Mouse (Mus musculus) cerebellum, adult 18-20 months (tissue): ENCODE measurements around the gene Plekha8.

Experiments used
- DNase-seq, 2 experiments: peaks; one replicate each; pipeline ENCODE4 v3.0.0; 2021

Plekha8 gene

DNA sequence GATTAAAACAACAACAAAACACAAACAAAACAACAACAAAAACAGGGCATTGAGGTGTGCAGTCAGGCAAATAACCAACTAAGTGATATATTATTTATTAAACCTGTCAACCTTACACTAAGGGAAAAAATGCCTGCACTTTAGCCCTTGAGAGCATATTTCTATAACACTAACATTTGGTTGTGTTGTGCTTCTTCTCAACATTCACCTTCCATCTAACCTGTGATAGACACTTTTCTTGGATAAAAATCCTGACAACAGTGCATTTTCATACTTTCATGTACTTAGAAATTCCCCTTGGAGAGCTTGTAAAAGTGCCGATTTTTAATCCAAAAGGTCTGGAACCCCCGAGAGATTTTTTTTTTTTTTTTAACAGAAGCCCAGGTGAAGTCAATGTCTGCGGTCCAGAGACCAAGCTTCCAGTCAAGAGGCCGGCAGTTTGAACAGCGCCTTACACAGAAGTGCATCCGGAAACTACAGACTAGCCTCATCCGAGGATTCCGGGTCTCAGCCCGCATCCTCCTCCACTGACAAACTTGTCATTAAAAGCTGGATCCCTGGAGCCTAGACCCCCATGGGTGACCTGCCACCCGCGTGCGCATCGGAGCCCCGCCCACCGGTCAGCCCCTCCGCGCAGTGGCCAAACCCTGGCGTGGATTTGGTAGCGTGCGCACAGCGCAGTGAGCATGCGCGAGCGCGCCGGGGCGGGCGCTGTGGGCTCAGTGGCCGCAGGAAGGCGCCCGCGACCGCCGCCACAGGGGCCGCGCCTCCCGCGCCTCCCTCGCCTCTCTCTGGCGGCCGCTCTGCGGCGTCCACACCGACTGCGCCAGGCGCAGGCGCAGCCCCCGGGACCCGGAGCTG is at the start of gene Plekha8:
TSS of gene Plekha8 (plus strand) at position 643 of the 861 bp plus-strand sequence.
- peak; percentile 91 to 98 for DNase-seq

DNA sequence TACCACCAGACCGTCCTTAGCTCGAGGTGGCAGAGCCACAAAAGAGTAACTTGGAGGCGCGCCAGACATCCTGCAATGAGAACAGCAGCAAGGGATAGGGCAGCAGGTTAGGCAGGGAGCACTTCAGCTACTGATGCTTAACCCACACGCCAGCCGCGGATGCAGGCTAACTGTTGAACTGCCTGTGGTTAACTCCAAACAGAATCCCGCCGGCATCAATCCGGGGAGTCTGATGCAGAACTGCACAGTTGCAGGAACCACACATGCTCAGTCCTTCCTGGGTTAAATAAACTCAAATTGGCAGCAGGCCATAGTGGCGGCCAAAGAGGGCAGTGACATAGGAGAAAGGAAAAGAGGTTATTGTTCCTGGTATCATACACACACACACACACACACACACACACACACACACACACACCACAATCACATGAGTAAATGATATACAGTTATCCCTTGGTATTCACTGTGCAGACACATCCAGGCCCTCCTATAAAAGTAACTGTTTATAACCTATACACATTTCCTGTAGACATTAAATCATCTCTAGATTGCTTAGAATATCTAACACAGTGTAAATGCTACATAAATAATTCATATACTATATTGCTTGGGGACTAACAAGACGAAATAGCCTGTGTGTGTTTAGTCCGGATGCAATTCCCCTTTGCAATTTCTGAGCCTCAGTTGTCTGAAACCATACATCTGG is 46.4 kb upstream of the Plekha8 start:
- DNase-seq, result peak; percentile 78 to 79

DNA sequence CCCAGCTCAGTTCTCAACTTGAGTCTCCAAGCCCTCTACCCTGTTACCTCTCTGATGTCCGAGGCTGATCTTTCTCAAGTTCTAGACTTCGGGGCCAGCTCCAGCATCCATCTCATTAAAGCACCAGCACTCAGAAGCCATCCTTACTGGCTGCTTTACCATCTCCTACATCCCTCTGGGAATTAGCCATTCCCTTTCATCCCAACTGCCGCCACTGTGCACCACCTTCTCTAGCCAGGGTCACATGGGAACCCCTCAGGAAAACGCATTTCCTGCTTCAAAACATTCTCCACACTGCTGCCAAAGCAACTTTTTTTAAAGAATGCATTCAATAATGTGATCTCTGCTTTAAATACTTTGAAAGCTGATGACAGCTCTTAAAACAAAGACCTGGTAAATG is 45.6 kb upstream of the Plekha8 start:
- DNase-seq, result no peak

DNA sequence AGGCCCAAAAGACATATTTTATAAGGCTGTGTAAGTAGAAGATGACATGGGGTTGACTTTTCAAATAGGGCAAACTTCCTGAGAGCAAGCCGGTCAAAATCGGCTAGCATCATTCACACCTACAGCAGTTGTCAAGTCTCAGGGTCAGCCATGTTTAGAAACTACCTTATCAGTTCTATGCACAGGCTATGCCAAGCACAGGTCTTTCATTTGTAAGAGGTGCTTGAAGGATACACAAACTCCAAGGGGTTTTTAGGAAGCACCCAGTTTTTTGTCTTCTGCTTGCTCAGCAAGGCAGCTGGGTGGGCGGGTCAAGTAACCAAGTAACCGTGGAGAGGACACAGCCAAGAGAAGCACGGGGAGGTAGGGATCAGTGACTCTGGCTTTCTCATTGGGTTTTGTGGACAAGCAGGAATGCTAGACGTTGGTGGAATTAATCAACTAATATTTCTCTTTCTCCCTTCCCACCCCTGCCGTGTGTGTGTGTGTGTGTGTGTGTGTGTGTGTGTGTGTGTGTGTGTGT is 44.0 kb upstream of the Plekha8 start:
- DNase-seq, result no peak

DNA sequence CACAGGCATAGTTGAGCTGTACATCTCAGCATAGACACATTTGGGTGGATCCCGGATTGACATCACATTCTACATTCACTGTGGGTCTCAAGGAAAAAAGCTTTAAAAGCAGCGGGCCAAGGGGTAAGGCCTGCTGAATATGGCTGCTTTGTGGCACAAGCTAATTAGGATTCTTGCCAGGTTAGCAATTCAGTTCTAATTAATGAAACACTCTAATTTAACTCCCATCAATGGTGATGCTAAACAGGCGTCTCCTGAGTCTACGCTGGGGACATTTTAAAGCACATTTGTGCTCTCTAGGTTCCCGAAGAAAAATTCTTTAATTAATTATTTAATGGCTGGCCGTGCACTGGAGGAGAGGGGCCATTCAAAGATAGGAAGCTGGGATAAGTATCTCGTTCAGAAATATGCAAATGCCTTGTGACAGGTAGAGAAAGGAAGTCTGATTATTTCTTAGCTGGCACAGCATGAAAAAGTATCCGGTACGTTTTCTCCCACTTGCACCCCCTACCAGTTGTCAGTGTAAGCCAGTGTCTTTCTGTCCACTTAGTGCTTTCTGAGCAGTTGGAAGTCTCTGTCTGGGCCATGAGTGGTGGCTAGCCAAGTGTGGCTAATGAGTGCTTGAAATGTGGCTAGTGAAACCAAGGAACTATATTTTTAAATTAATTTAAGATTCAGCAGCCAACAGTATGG is 42.0 kb upstream of the Plekha8 start:
- DNase-seq, result peak in 1 of 2 experiments; percentile 32

DNA sequence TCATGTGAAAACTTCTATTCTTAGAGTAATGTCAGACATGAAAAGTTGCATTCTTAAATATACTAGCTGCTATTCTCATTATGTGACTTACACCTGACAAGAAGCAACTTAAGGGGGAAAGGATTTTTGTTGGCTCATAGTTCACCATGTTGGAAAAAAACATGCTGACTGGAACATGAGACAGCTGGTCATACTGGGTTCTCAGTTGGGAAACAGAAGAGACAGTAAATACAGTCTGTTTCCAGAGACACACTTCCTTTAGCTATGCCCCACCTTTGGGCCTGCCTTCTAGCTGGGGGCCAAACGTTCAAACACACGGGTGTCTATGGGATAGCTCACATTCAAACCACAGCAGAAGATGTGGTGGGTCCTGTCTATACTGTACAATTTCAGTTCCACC is 41.3 kb upstream of the Plekha8 start:
- peak; percentile 42 to 46 for DNase-seq

DNA sequence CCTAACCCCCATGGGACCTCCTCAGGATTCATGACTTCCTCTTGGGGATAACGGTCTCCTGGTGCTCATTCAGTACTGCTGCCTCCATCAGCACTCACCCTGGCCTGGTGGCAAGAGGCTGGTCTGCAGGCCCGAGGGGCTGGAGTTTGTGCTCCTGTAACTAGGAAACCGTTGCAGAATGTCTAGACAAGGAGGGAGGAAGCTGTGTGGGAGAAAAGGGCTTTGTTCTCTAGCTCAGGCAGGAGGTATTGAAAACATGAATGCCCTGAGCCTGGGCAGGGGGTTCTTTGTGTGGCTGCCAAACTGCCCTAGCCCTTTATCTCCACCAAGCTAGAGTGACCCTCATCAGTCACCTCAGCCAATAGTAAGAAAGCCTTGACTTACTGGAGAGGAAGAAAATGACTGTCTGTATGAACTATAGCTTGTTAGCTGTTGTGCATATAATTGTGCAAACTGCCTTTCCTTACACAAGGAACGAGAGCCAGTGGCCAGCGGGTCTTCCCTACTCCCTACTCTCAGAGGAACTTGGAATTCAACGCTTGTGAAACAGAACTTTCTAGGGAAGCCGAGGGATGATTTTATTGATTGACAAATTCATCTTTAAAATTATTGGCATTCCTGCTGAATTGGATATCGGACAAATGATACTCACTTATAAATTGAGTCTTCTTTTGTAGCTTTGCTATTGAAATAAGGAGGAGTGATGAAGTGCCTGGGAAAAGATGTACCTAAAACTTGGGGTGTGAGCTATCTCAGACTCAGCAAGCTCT is 40.4 kb upstream of the Plekha8 start:
- peak in 1 of 2 experiments; percentile 23 for DNase-seq

DNA sequence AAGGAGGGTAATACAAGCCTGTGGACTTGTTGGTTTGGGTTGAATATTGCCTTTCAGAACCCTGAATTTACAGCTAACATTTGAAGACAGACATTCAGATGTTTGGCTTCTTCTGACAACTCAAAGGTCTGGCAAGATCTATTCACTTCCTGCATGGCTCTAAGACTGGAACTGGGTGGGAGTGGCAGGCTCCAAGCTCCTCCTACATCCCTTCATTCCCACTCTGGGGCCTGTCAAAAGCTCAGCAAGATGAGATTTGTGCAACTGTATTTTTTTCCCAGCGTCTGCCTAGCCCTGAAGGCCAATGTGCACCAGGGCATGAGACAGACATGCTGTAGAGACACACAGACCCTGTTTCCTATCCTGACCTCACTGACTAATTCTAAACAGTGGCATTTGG is 39.1 kb upstream of the Plekha8 start:
- DNase-seq, result no peak

DNA sequence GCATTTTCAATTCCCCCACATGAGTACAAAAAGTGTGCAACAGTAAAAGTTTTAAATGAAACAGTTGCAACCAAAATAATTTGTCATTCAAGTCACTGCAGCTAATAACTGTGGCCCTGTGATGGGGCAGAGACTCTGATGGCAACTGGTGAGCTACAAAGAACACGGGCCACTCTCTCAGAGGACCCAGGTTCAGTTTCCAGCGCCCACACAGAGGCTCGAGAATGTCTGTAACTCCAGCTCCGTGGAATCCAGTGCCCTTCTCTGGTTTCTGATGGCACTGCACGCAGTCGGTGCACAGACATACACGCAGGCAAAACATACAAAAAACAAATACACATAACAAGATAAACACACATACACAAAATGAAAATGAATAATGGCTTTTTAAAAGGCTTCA is 37.2 kb upstream of the Plekha8 start:
- DNase-seq, result no peak

DNA sequence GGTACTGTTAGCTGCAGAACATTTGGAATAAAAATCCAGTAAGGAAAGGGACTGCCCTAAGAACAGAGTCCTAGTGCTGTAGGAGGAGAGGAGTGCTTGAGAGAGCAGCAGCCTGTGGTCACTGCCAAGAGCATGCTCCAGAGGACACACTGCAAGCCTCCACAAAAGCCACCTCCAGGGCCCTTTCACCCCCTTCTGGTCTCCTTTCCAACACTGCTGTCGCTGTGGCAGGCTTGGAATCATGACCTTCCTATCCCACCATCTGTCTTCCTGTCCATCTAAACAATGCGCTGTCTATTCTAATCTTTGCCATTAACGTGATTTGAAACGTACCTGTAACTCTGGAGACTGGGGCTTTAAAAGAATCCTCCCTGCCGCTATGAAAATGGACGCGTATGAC is 36.4 kb upstream of the Plekha8 start:
- peak; percentile 68 to 81 for DNase-seq

DNA sequence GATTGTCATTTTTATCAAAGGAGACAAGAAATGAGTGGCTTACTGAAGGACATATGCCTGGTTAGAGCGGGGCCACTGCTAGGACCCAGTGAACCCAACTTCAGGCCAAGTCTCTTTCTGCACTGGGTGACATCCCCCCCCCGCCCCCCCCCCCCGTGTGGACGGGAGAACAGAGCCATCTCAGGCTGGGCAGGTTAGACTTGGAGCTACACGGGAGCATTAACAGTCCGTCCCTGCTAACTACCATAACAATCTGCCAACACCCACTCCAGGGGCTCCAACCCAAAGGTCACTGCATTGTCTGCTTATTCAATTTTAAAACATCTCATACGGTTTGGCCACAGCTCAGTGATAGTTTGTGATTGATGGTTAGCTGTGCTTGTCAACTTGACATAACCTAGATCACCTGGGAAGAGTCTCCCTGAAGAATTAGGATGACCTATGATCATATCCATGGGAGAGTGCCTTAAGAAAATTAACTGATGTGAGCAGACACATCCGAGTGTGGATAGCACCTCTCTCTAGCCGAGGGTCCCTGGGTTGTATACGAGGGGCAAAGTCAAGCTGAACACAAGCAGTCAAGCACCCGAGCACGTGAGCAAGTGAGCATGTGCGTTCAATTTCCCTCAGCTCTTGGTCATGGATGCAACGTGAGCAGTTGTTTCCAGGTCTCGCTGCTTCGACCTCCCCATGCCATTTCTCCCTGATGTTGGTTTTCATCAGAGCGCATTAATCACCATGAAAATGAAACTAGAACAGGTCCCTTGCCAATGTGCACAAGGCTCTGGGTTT is 32.7 kb upstream of the Plekha8 start:
- DNase-seq, result no peak

DNA sequence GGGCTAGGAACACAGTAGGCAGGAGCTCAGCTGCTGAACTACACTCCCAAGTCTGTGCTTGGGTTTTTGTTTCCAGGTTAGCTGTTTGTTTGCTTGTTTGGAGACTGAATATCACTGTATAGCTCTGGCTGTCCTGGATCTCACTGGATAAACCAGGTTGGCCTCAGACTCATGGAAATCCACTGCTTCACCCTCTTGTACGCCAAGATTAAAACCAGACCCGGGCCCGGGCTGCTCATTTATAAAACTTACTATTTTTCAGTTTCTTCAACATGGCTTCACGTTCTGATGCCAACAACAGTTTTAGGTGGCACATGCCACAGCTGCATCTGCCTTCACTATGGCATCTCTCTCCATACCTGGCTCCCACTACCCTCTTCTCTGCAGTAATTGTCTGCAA is 31.4 kb upstream of the Plekha8 start:
- peak in 1 of 2 experiments; percentile 38 for DNase-seq

DNA sequence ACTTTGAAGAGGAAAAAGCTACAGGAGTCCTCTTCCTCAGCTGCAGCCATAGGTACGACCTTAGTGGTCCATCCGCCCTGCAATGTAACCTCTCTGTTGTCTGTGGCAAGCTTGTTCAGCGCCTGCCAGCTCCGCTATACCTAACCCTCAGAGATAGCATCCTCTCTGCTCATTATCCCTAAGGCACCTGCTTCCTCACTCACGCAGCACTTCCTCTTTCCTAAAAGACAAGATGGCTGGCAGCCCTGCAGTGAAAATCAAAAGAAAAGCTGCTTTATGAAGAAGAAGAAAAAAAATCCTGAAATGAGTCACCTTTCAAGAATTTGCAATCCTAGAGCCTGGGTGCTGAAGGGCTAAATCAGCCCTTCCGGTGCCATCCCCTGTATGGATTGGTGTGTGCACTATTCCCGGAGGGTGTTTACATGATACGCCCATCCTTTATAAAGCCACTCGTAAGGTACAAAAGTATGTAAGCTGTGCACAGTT is 30.4 kb upstream of the Plekha8 start:
- DNase-seq, result peak; percentile 37 to 53

DNA sequence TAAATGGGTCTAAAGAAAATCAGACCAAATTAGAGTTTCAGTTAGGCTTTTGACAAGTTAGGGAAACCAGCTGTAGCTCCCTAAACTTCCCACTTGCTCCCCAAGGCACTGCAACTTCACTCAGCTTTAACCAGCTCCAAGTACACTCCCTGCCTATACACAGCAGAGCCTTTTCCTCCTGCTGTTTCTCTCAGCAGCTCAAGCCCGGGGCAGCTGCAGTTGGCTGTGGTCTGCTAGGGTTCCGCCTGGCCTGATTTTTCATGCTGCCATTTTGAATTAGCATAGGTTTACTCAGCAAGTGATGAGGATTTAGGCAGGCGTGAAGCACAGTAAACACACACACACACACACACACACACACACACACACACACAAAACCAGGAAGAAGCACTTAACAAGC is 29.9 kb upstream of the Plekha8 start:
- DNase-seq, result peak; percentile 41 to 62

DNA sequence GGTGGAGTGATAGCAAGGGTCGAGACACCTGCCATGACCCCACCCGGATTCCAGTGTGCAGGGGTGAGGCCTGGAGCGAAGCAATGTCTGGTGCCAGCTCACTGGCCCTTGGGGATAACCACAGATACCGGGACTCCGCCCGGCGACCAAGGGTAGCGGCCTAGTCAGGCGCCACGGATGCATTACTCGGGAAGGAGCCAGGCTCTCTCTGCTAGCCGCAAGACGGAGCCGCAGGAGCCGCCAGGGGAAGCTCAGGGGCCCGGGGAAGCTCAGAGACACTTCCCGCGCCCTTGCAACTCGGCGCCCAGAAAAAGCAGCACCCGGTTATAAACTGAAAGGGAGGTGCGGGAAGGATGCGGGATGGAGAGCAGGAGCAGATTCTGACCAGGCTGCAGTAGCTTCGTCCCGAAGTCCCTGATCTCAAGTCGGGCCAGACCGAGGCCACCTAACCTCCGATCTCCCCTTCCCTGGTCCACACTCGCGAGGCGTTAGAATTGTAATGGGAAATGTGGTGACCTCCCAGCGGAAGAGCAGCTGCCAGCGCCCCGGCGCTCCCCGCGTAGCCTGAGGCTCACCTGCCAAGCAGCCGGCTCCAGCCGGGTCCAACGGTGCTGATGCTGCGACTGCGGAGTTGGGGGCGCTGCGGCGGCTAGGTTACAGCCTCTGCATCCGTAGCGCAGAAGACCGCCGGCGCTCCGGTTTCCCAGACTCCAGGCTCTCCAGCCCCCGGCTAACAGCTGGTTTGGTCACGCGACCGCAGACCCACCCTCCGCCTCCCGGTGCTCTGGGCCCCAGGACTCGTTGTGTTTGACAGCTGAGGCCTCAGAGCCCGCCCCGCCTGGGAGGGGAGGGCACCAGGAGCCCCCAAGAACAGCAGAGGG is 29.0 kb upstream of the Plekha8 start, which contains the start of gene Scrn1:
TSS of gene Scrn1 (minus strand) at position 825 of the 881 bp plus-strand sequence.
- DNase-seq, result peak; percentile 76 to 81

DNA sequence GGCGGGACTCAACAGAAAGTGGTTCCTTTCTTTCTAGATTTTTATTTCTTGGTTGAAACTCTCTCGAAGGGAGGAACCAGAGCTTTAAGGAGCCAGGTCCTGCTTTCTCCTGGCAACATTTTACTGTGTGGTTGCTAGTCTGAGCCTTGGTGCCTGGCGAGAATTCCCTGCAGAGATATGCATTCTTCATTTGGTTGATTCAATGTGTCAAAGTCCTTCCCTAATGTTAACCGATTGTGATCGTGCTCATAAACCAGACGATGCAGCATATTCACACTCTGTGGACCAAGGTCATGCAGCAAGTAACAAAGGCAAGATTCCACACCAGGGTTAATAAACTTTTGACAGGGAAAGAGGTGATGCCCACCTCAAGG is 28.4 kb upstream of the Plekha8 start:
- DNase-seq, result no peak

DNA sequence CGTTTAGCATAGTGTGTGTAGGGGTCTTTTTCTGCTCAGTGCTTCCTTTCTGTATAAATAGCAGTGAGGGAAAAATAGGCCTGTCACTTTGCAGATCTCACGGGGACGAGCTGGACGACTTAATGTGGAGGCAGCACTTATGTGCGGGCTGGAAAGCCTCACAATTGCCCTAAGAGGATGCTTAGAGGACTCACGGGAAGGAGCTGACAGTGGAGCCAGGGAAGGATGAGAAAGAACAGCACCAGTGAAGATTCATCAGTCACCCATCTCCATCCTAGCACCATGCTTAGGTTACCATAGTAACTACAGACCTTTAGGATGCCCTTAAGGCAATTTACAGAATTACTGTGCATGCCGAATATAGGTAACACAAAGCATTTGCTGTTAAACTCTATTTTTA is 25.1 kb upstream of the Plekha8 start:
- DNase-seq, result no peak

DNA sequence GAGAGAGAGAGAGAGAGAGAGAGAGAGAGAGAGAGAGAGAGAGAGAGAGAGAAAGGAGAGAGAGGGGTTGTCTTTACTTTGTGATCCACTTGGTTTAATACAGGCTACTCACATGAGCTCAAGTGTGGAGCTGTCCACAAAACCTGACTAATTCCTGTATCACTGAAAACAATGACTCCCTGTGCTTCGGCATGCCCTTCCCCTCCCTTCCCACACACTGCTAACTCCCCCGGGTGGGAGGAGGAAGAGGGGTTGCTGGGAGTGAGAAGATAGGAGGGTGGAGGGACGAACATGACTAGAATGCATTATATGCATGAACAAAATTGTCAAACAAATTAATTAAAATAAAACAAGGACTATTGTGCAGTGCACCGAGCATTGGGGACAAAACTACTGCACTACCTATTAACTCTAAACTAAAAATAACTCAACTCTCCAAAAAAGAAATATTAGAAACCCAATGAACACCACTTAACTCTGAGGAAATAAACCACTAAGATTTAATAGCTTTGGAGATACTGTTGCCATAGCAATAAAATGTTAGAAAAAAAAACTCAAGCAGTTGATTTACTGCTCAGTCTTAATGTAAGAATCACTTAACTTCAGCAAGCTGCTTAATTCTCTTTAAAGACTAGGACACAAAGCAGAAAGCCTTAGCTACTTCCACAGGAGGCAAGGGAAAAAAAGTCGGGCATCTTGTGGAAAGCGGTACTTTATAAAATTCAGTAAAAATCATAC is 21.5 kb upstream of the Plekha8 start:
- no peak for DNase-seq

DNA sequence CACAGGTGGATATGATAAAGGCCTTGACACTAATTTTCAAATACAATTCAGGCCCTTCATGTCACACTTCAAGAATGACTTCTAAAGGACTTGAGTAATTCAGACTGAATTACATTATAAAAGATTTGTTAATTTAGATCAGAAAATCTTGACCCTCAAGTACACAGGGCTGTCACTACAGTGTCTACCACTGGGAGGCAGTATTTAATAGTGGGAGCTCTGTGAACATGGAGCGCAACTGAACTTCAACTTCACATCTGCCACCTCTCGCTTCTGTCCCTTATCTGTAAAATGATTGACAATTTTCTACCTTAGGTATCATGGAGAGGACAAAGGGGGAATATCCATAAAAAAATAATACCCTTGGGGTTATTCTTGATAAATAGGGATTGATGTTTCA is 8.7 kb upstream of the Plekha8 start:
- DNase-seq, result peak; percentile 66 to 73

DNA sequence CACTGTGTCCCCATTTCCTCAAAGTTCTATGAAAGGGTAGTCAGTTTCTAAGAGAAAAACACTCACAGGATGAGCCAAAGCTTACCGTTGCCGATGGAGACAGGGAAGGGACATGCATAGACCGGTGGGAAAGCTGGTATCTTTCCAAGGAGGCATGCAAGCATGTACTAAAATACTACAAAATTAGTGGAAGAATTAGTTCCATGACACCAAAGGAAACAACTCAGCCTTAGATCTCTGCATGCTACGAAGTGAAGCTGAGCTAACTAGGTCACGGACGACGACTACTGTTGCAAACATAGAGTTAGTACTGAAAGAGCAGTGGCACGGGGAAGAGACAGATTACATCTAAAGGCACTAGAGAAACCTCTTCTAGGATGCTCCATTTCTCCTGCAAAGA is 8.0 kb upstream of the Plekha8 start:
- no peak for DNase-seq
